Mouse (Mus musculus): Measurements from ENCODE around the gene Gm21970. TPM values are rescaled to one million over a fixed set of nuclear protein-coding genes. Genes with fewer than 3 reads are reported as not detected.
A peak's percentile ranks its signal among the peaks of the same experiment; 100 is the strongest.

Gm21970 gene
- polyA plus RNA-seq, 1 experiment: not detected

DNA sequence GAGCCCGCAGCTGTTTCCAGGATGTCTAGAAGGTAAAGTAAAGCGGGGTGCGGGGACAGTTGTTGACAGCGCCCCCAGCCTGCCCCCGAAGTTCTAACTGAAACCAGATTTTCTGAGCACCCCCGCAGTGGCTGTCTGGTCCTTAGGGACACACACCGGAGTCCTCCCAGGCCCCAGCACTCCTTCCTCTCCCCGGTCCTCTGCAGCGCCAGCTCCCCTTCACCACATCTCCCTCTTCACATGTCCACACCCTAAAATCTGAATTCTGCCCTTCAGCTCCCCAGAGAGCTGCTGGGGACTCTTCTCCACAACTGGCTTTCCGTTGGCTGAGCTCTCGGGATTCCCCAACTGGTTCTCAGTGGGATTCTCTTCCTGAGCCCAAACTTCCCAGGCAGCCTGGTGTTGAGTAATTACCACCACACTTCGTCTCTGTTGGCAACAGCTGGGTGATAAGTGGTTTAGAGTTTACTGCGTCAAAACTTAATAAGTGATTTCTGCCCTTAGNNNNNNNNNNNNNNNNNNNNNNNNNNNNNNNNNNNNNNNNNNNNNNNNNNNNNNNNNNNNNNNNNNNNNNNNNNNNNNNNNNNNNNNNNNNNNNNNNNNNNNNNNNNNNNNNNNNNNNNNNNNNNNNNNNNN lies 15.2 kb downstream of the Gm21970 start:
- peak overlapping the region; percentile 51 for H3K4me3 ChIP-seq (ENCODE audit: insufficient read depth, low read length)
- H3K27ac ChIP-seq (ENCODE audit: insufficient read depth, low read length): peak overlapping the region; percentile 84
- H3K4me1 ChIP-seq (ENCODE audit: control insufficient read depth, insufficient read depth, low read length): peaks cover 5% of the 10 kb centered on the region; the same call in 1 of the 2 replicates
- TF ChIP-seq POLR2A (IDR thresholded peaks at IDR 0.05; ENCODE audit: low read depth, low read length): 0 out of 2 replicates have a peak, but pooled peaks have one; percentile 21
- TF ChIP-seq CTCF (IDR thresholded peaks at IDR 0.05; ENCODE audit: borderline replicate concordance, insufficient read depth, low read length): no peak

DNA sequence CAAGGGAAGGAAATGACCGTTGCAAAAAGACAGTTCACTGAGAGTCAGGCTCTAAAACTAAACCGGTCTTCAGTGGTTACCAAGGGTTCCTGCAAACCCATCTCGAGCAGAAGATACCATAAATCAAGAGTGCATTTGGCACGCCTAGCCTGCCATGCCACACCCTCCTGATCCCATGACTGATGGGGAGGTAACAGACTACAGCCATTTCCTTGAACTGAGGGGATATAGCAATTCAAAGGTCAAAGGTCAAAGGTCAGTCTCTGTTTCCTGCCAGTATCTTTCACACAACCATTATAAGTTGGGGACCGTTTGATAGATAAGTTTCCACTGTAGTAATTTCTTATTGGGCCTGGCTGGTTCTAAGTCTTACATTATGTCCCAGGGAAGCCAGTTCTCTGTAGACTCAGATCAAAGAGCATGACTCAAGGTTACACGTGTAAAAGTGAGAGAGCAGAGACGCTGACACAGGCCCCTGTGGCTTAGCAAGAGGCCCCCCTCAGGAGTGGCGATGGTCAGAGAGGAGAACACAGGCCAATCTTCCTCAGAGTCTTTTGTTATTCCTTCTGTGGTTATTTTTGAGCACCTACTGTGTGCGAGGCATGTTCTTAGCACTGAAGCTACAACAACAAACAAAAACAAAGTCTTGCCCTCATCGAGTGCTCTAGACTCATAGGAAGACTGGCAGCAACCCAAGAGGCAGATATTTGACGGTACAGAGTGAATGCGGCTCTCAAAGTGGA lies 21.8 kb downstream of the Gm21970 start:
- H3K4me3 ChIP-seq (ENCODE audit: insufficient read depth, low read length): no peak overlapping the region
- H3K27ac ChIP-seq (ENCODE audit: insufficient read depth, low read length): no peak overlapping the region
- TF ChIP-seq CTCF (IDR thresholded peaks at IDR 0.05; ENCODE audit: borderline replicate concordance, insufficient read depth, low read length) (no peak), POLR2A (IDR thresholded peaks at IDR 0.05; ENCODE audit: low read depth, low read length) (0 out of 2 replicates have a peak, but pooled peaks have one; percentile 6)
- H3K4me1 ChIP-seq (ENCODE audit: control insufficient read depth, insufficient read depth, low read length): peaks cover 5% of the 10 kb centered on the region; the same call in 1 of the 2 replicates

DNA sequence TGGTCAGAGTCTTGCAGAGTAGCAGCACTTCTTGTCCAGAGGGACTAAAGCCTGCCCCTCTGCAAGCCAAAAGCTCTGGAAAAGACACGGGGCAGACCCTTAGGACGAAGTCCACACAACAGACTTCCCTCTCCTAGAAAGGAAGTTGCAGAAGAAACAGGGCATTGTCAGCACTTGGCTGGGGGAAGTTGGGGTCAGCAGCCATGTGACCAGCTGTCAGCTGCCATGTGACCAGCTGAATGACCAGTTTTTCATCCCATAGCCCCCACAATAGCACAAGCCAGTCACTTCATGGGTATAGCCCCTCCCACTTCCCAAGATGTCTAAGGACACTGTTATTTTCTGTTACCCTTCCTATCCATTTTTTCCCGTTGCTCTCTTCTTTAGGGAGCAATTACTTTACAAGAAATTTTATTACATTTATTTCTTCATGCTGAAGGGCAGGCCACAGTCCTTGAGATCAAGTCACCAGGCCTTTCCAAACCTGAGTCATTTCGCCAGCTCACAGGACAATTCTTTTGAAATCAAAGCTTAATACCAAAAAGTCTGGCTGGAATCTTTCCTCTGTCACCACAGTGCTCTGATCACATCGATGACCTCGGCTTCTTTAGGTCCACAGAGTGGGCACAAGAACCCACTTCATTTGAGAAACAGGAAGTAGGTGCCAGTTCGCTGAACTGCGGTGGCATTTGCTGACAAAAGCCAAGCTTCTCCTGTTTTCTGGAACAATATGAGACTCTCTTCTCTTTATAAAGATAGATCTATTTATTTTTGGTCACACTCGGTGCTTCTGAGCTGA lies 24.1 kb downstream of the Gm21970 start:
- Histone ChIP-seq H3K27ac (ENCODE audit: insufficient read depth, low read length) (no peak overlapping the region), H3K4me1 (ENCODE audit: control insufficient read depth, insufficient read depth, low read length) (no peaks in the 10 kb centered on the region; the same call in 1 of the 2 replicates), H3K4me3 (ENCODE audit: insufficient read depth, low read length) (no peak overlapping the region)
- no peak for TF ChIP-seq POLR2A (IDR thresholded peaks at IDR 0.05; ENCODE audit: low read depth, low read length)

DNA sequence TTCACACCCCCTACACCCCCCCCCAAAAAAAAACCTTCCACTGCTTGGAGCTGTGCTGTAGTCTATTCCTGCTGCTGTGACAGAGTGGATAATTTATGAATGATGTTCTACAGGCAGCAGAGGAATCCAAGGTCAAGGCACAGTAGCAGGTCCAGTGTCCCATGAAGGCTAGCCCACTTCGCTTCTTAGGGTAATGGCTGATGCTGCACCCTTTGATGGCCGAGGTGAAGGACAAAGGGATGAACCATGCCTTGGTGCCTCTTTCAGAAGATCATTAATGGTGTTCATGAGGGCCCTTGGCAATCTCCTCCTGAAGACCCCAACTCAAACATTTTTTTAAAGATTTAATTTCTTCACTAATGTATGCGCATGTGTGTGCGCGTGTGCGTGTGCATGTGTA lies 24.8 kb downstream of the Gm21970 start:
- Histone ChIP-seq H3K4me1 (ENCODE audit: control insufficient read depth, insufficient read depth, low read length) (no peaks in the 10 kb centered on the region), H3K27ac (ENCODE audit: insufficient read depth, low read length) (no peak overlapping the region), H3K4me3 (ENCODE audit: insufficient read depth, low read length) (no peak overlapping the region)
- TF ChIP-seq POLR2A (IDR thresholded peaks at IDR 0.05; ENCODE audit: low read depth, low read length) (no peak), CTCF (IDR thresholded peaks at IDR 0.05; ENCODE audit: borderline replicate concordance, insufficient read depth, low read length) (no peak)

DNA sequence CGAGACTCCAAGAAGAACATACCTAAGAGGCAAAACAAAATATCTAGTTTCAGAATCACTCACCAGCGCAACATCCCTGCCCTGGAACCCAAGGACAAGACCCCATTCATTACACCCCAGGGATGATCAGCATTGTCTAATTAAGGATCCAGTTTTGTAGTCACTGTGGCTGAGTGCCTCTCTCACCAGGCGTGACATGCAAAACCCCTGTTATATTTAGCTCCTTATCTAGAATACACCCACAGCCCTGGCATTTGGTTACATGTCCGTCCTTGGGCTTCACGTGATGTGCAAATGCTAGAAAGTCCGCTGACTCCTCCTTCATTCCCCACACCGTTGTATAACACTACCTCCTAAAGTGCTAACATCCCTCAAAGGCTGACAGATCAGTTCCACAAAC lies 25.4 kb downstream of the Gm21970 start:
- TF ChIP-seq POLR2A (IDR thresholded peaks at IDR 0.05; ENCODE audit: low read depth, low read length): no peak
- no peak for TF ChIP-seq CTCF (IDR thresholded peaks at IDR 0.05; ENCODE audit: borderline replicate concordance, insufficient read depth, low read length)
- Histone ChIP-seq H3K4me1 (ENCODE audit: control insufficient read depth, insufficient read depth, low read length) (no peaks in the 10 kb centered on the region), H3K4me3 (ENCODE audit: insufficient read depth, low read length) (no peak overlapping the region), H3K27ac (ENCODE audit: insufficient read depth, low read length) (no peak overlapping the region)

DNA sequence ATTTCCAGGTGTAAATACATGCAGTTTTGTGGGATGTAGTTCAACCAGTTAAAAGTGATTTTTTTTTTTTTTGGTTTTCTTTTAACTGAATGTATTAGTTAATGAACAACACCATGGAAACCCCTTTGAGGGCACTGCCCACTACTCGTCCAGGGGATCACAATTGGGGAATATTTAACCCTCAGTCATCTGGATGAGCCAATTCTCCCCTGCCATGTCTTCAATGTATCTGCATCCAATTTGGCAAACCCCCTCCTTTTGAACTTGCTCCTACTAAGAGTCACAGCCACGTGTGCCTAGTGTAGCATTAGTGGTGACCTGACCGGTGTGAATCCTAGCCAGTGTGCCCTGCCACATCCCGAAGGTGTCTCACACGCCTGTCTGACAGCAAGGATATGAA lies 27.0 kb downstream of the Gm21970 start:
- no peak for TF ChIP-seq POLR2A (IDR thresholded peaks at IDR 0.05; ENCODE audit: low read depth, low read length)
- TF ChIP-seq CTCF (IDR thresholded peaks at IDR 0.05; ENCODE audit: borderline replicate concordance, insufficient read depth, low read length): no peak
- H3K4me3 ChIP-seq (ENCODE audit: insufficient read depth, low read length): no peak overlapping the region
- H3K4me1 ChIP-seq (ENCODE audit: control insufficient read depth, insufficient read depth, low read length): no peaks in the 10 kb centered on the region
- H3K27ac ChIP-seq (ENCODE audit: insufficient read depth, low read length): no peak overlapping the region

DNA sequence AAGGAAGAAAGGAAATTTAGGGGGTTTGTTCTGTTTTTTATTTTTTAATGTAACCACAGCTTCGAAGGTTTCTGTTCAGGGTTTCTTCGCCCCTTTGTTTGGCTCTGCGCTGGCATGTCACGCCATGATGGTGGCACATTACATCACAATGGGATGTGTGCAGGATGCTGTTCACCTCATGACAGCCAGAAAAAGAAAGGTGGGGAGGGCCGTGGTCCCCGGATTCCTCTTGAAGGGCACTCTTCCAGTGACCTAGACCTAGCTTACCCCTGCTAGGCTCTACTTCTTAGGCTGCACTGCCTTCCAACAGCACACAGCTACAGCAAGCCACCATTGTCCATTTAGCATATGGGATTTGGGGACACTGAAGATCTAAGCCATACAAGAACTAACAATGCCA lies 34.3 kb downstream of the Gm21970 start:
- H3K4me1 ChIP-seq (ENCODE audit: control insufficient read depth, insufficient read depth, low read length): no peaks in the 10 kb centered on the region
- TF ChIP-seq POLR2A (IDR thresholded peaks at IDR 0.05; ENCODE audit: low read depth, low read length) (no peak), CTCF (IDR thresholded peaks at IDR 0.05; ENCODE audit: borderline replicate concordance, insufficient read depth, low read length) (no peak)
- no peak overlapping the region for H3K27ac ChIP-seq (ENCODE audit: insufficient read depth, low read length)
- no peak overlapping the region for H3K4me3 ChIP-seq (ENCODE audit: insufficient read depth, low read length)

DNA sequence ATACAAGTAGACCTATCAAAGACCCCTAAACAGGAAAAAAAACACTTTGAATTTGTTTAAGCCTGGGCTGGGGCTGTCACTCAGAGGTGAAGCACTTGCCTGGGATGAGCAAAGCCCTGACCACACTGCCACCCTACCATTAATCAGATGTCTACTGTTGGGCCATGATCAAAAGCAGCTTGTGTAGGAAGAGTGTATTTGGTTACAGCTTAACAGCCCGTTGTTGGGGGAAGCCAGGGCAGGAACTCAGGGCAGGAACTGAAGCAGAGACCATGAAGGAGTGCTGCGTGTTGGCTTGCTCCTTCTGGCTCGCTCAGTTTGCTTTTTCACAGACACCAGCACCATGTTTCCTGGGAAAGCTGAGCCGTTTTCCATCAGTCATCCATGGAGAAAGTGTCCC lies 35.1 kb downstream of the Gm21970 start:
- TF ChIP-seq CTCF (IDR thresholded peaks at IDR 0.05; ENCODE audit: borderline replicate concordance, insufficient read depth, low read length): no peak
- TF ChIP-seq POLR2A (IDR thresholded peaks at IDR 0.05; ENCODE audit: low read depth, low read length): no peak
- H3K4me3 ChIP-seq (ENCODE audit: insufficient read depth, low read length): no peak overlapping the region
- no peak overlapping the region for H3K27ac ChIP-seq (ENCODE audit: insufficient read depth, low read length)
- no peaks in the 10 kb centered on the region for H3K4me1 ChIP-seq (ENCODE audit: control insufficient read depth, insufficient read depth, low read length)

DNA sequence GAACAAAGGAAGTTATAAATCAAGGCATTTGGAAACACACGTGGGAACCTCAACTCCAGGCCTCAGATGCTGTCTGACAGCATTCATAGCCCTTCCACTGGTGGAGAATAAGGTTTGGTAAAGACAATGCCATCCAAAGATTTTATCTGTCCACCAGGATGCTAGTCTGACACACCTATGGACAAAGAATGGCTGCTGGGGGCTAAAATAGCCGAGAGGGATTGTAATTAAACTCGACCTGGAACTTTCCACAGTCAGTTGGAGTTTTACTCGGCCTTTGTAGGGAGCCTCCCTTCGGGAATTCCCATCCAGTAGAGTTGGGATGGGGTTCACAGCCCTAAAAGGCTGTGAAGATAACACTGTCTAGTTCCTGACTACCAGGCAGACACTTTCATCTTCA lies 35.9 kb downstream of the Gm21970 start:
- no peak overlapping the region for H3K27ac ChIP-seq (ENCODE audit: insufficient read depth, low read length)
- H3K4me3 ChIP-seq (ENCODE audit: insufficient read depth, low read length): no peak overlapping the region
- no peaks in the 10 kb centered on the region for H3K4me1 ChIP-seq (ENCODE audit: control insufficient read depth, insufficient read depth, low read length)
- no peak for TF ChIP-seq CTCF (IDR thresholded peaks at IDR 0.05; ENCODE audit: borderline replicate concordance, insufficient read depth, low read length)
- TF ChIP-seq POLR2A (IDR thresholded peaks at IDR 0.05; ENCODE audit: low read depth, low read length): no peak
